Mouse (Mus musculus): ENCODE measurements around the gene Lpcat4.

- TF ChIP-seq CTCF (IDR thresholded peaks at IDR 0.05; ENCODE audit: control insufficient read depth, insufficient read depth, low read length) (no peak), POLR2A (IDR thresholded peaks at IDR 0.05; ENCODE audit: borderline replicate concordance, control insufficient read depth, low read depth, low read length) (no peak)
Observed at GRCm38 (mm10) chr2:112220880-112221279, 18.4 kb upstream of the Lpcat4 start.

All from bone marrow, adult 2 months (tissue).